Comparison of ENCODE assay signal across 22 mouse cellular contexts in the genomic region with DNA sequence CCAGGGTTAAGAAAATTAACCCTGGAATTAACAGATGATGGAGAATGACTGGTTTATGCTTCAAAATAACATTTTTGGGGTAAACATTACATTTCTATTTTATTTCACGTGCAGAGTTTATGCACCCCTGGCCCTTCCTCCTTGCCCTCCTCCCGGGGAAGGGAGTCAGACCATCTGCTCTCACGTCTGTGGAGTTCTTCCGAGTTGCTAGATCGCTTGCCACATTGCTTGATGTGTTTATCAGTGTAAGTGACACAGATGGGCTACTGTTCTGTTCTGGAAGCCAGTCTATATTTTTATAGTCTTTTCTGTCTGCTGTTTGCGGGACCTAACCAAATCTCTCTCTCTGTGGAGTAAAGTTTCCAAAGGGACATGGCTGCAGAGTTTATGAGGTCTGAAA.
"Had no signal": no experiment of that assay in that cellular context is flagged by ENCODE, and none has a peak within 500 bp of the region (broad histone marks: within the 10 kb centered on the region; RNA-seq: fewer than 3 reads in every experiment).

No protein-coding gene starts in this region.

- H3K27me3 ChIP-seq: limb, embryonic 13.5 days; liver, embryonic 12.5 days; liver, embryonic 15.5 days; lung, embryonic 15.5 days had no signal

- H3K27ac ChIP-seq: limb, embryonic 10.5 days; limb, embryonic 13.5 days; liver, embryonic 12.5 days; liver, embryonic 15.5 days; lung, embryonic 15.5 days; midbrain, embryonic 15.5 days; neural tube, embryonic 12.5 days; neural tube, embryonic 15.5 days; stomach, postnatal 0 days had no signal

- DNase-seq: kidney, postnatal 14 days; kidney, postnatal 4 days; liver; lung, adult 18-20 months; lung, postnatal 10 days; lung, postnatal 36 days; right cerebral cortex, adult 18-20 months; right cerebral cortex, postnatal 14 days; right cerebral cortex, postnatal 4 days; thymus, adult 2 months; thymus, postnatal 14 days; thymus, postnatal 4 days had no signal

- H3K36me3 ChIP-seq: limb, embryonic 13.5 days; liver, embryonic 12.5 days; liver, embryonic 15.5 days; lung, embryonic 15.5 days; midbrain, embryonic 15.5 days; neural tube, embryonic 12.5 days; neural tube, embryonic 15.5 days had no signal

- H3K4me2 ChIP-seq: limb, embryonic 13.5 days; liver, embryonic 12.5 days; liver, embryonic 15.5 days; lung, embryonic 15.5 days; midbrain, embryonic 11.5 days; midbrain, embryonic 15.5 days; neural tube, embryonic 12.5 days; neural tube, embryonic 15.5 days had no signal

- H3K9me3 ChIP-seq: limb, embryonic 10.5 days; limb, embryonic 13.5 days; liver, embryonic 12.5 days; liver, embryonic 15.5 days; lung, embryonic 15.5 days; midbrain, embryonic 15.5 days; neural tube, embryonic 12.5 days; neural tube, embryonic 15.5 days had no signal

- H3K9ac ChIP-seq: limb, embryonic 13.5 days; liver, embryonic 12.5 days; liver, embryonic 15.5 days; lung, embryonic 15.5 days; midbrain, embryonic 15.5 days; neural tube, embryonic 12.5 days; neural tube, embryonic 15.5 days had no signal

- H3K4me1 ChIP-seq: liver, embryonic 15.5 days had no signal

- H3K4me3 ChIP-seq: limb, embryonic 10.5 days; limb, embryonic 13.5 days; liver, embryonic 12.5 days; liver, embryonic 15.5 days; lung, embryonic 15.5 days; midbrain, embryonic 15.5 days; neural tube, embryonic 12.5 days; neural tube, embryonic 15.5 days had no signal

- ATAC-seq: liver, embryonic 12.5 days; midbrain, embryonic 15.5 days had no signal
